14 mouse cellular contexts compared by ENCODE assay signal in the genomic region with DNA sequence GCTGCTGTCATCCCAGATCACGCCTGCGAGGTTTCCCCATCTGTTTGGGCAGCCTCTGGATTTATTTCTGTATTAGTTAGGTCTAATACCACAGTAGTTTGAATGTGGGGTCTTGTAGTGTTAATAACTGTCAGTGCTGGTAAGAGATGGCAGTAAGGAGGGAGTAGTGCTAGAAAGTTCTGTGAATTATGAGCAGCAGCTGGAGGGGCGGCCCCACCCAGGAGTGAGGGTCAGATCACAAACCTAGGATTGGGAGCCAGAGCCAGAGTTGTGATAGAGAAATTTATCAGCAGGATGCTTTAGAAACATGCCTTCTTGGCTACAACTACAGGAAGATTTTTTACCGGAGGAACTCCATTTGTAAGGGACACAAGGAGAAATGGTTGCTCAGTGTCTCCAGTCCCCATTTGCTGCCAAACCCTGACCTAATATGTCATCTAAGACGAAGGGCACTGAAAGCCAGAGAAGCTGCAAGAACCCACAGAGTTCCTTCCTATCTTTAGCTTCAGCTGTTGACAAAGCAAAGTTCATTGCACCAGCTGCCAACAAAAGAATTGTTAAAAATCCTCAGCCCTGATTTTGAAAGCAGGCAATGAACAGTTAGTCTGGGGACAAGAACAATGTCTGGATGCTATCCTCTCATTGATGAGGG. TPM values are rescaled to one million over a fixed set of nuclear protein-coding genes. Genes with fewer than 3 reads are reported as not detected.
A peak's percentile ranks its signal among the peaks of the same experiment; 100 is the strongest.
DNase-seq lines count a peak whose midpoint lies in the region; ATAC-seq and TF ChIP-seq lines count a peak whose summit lies in the region.
"Had no signal": no experiment of that assay in that cellular context is flagged by ENCODE, and none has a peak within 500 bp of the region (broad histone marks: within the 10 kb centered on the region; RNA-seq: fewer than 3 reads in every experiment).

No protein-coding gene starts in this region.

- H3K27me3 ChIP-seq in intestine, embryonic 14.5 days (replicated peaks; ENCODE audit: control insufficient read depth, insufficient read depth, low read length): no peaks in the 10 kb centered on the region
- no peaks in the 10 kb centered on the region for H3K27me3 ChIP-seq in intestine, postnatal 0 days (replicated peaks; ENCODE audit: control insufficient read depth, insufficient read depth, low read length)
- no peaks in the 10 kb centered on the region for H3K27me3 ChIP-seq in heart, embryonic 13.5 days (replicated peaks)
- no peaks in the 10 kb centered on the region for H3K27me3 ChIP-seq in limb, embryonic 14.5 days (ENCODE audit: control insufficient read depth, insufficient read depth, low read length)
- H3K27me3 ChIP-seq: hindbrain, embryonic 12.5 days; limb, embryonic 12.5 days had no signal

- no peak for TF ChIP-seq CTCF in intestine, postnatal 0 days (IDR thresholded peaks at IDR 0.05; ENCODE audit: low read depth)

- no peaks in the 10 kb centered on the region for H3K9me3 ChIP-seq in intestine, embryonic 14.5 days (ENCODE audit: control insufficient read depth, low read length)
- no peaks in the 10 kb centered on the region for H3K9me3 ChIP-seq in intestine, postnatal 0 days (ENCODE audit: control insufficient read depth)
- peaks cover 4% of the 10 kb centered on the region; the same call in 1 of the 2 replicates for H3K9me3 ChIP-seq in heart, embryonic 13.5 days
- H3K9me3 ChIP-seq in limb, embryonic 14.5 days (ENCODE audit: control insufficient read depth, low read length): no peaks in the 10 kb centered on the region
- H3K9me3 ChIP-seq: hindbrain, embryonic 12.5 days; limb, embryonic 12.5 days had no signal

- no peak overlapping the region for H3K4me3 ChIP-seq in intestine, embryonic 14.5 days (ENCODE audit: low read depth, low read length)
- no peak overlapping the region for H3K4me3 ChIP-seq in intestine, postnatal 0 days (ENCODE audit: low read depth, low read length)
- no peak overlapping the region for H3K4me3 ChIP-seq in heart, embryonic 13.5 days
- no peak overlapping the region for H3K4me3 ChIP-seq in limb, embryonic 14.5 days (replicated peaks; ENCODE audit: low read length)
- H3K4me3 ChIP-seq: erythroblast, embryonic 14.5 days; hindbrain, embryonic 12.5 days; limb, embryonic 12.5 days had no signal

- 52% methylated on average over 5 of the region's 5 CpGs for WGBS in intestine, embryonic 14.5 days
- WGBS in intestine, postnatal 0 days: 53% methylated on average over 5 of the region's 5 CpGs
- WGBS in heart, embryonic 13.5 days: 59% methylated on average over 5 of the region's 5 CpGs
- 72% methylated on average over 5 of the region's 5 CpGs for WGBS in limb, embryonic 14.5 days

- DNase-seq in intestine, embryonic 14.5 days (ENCODE audit: low spot score): no peak
- DNase-seq in limb, embryonic 14.5 days (ENCODE audit: low spot score): no peak
- no peak for DNase-seq in adrenal gland, postnatal 14 days
- no peak for DNase-seq in left cerebral cortex, postnatal 36 days (ENCODE audit: low spot score in 2 of 2)
- DNase-seq: cerebellum, postnatal 10 days; layer of hippocampus, adult 9-11 months; thymus, postnatal 14 days had no signal

- no peak for TF ChIP-seq POLR2A in limb, embryonic 14.5 days (IDR thresholded peaks at IDR 0.05; ENCODE audit: borderline replicate concordance, extremely low read depth, insufficient read depth, insufficient read length)

- no peaks in the 10 kb centered on the region for H3K36me3 ChIP-seq in intestine, embryonic 14.5 days (ENCODE audit: control insufficient read depth, insufficient read depth, low read length)
- H3K36me3 ChIP-seq in intestine, postnatal 0 days (ENCODE audit: control insufficient read depth, insufficient read depth): no peaks in the 10 kb centered on the region
- no peaks in the 10 kb centered on the region for H3K36me3 ChIP-seq in heart, embryonic 13.5 days
- no peaks in the 10 kb centered on the region for H3K36me3 ChIP-seq in limb, embryonic 14.5 days (ENCODE audit: control insufficient read depth, insufficient read depth, low read length)
- H3K36me3 ChIP-seq: hindbrain, embryonic 12.5 days; limb, embryonic 12.5 days had no signal

- H3K4me2 ChIP-seq in intestine, embryonic 14.5 days (ENCODE audit: low read length): no peak overlapping the region
- H3K4me2 ChIP-seq in intestine, postnatal 0 days (replicated peaks; ENCODE audit: low read depth): no peak overlapping the region
- no peak overlapping the region for H3K4me2 ChIP-seq in heart, embryonic 13.5 days
- no peak overlapping the region for H3K4me2 ChIP-seq in limb, embryonic 14.5 days (replicated peaks; ENCODE audit: low read depth, low read length, severe bottlenecking)
- H3K4me2 ChIP-seq: hindbrain, embryonic 12.5 days; limb, embryonic 12.5 days had no signal

- peak overlapping the region; percentile 34 for H3K27ac ChIP-seq in intestine, embryonic 14.5 days (ENCODE audit: low read depth)
- no peak overlapping the region for H3K27ac ChIP-seq in intestine, postnatal 0 days (ENCODE audit: low read depth, low read length)
- H3K27ac ChIP-seq in heart, embryonic 13.5 days (replicated peaks): 0 out of 2 replicates have a peak overlapping the region, but pooled peaks have one; percentile 2
- no peak overlapping the region for H3K27ac ChIP-seq in limb, embryonic 14.5 days (replicated peaks; ENCODE audit: low read depth, low read length)
- H3K27ac ChIP-seq: hindbrain, embryonic 12.5 days; limb, embryonic 12.5 days had no signal

- intact Hi-C loops in left cerebral cortex, postnatal 36 days (cut with DNase I): no loop called here

- no peak for ATAC-seq in intestine, embryonic 14.5 days (replicated peaks; ENCODE audit: low FRiP score, low TSS enrichment, low read depth)
- no peak for ATAC-seq in intestine, postnatal 0 days
- peak; percentile 3 for ATAC-seq in CD4-positive, CD25-positive, alpha-beta regulatory T cell, adult 4 months
- ATAC-seq in heart, embryonic 13.5 days (ENCODE audit: extremely low read depth, insufficient number of reproducible peaks, low FRiP score, low TSS enrichment): no peak
- ATAC-seq in limb, embryonic 14.5 days (ENCODE audit: low FRiP score, low read depth): peak; percentile 47; the same call in 1 of the 2 replicates

- H3K9ac ChIP-seq in intestine, embryonic 14.5 days (ENCODE audit: low read length): no peak overlapping the region
- H3K9ac ChIP-seq in intestine, postnatal 0 days (ENCODE audit: low read depth, low read length): no peak overlapping the region
- no peak overlapping the region for H3K9ac ChIP-seq in heart, embryonic 13.5 days
- H3K9ac ChIP-seq in limb, embryonic 14.5 days (ENCODE audit: low read depth, low read length, severe bottlenecking): no peak overlapping the region
- H3K9ac ChIP-seq: hindbrain, embryonic 12.5 days; limb, embryonic 12.5 days had no signal

- peaks cover 10% of the 10 kb centered on the region; the same call in 1 of the 2 replicates for H3K4me1 ChIP-seq in intestine, embryonic 14.5 days (replicated peaks; ENCODE audit: control insufficient read depth, insufficient read depth, low read length)
- peaks cover 9% of the 10 kb centered on the region; the same call in 1 of the 2 replicates for H3K4me1 ChIP-seq in intestine, postnatal 0 days (replicated peaks; ENCODE audit: control insufficient read depth, insufficient read depth, low read length)
- peaks cover 16% of the 10 kb centered on the region for H3K4me1 ChIP-seq in heart, embryonic 13.5 days
- H3K4me1 ChIP-seq in limb, embryonic 14.5 days (ENCODE audit: control insufficient read depth, insufficient read depth, low read length): no peaks in the 10 kb centered on the region
- H3K4me1 ChIP-seq: hindbrain, embryonic 12.5 days; limb, embryonic 12.5 days had no signal

RNA-seq across cellular contexts. Expression of a gene that starts 10.5 kb away (rescaled TPM):
- not detected in 2 replicates for polyA plus RNA-seq in intestine, embryonic 14.5 days (2014; fragmentation: Nextera tagmentation; extraction: Ambion mirVana)
- not detected in 2 replicates for polyA plus RNA-seq in intestine, postnatal 0 days (2015; fragmentation: Nextera tagmentation; extraction: Ambion mirVana)
- polyA plus RNA-seq in CD4-positive, CD25-positive, alpha-beta regulatory T cell, adult 4 months (2017; shearing (Covaris generic)): not detected
- polyA plus RNA-seq in heart, embryonic 13.5 days (2015; fragmentation: Nextera tagmentation; extraction: Ambion mirVana): not detected in 2 replicates
- not detected in 2 replicates for polyA plus RNA-seq in limb, embryonic 14.5 days (2012; rRNA removed)
- not detected in 2 replicates for polyA plus RNA-seq in limb, embryonic 14.5 days (2014; fragmentation: Nextera tagmentation; extraction: Ambion mirVana)
- not detected in 2 replicates for total RNA-seq in adrenal gland, postnatal 14 days (2021)
- not detected for total RNA-seq in left cerebral cortex, postnatal 36 days (2021)
- polyA plus RNA-seq: erythroblast, embryonic 14.5 days; frontal cortex, adult 2 months; hindbrain, embryonic 12.5 days; limb, embryonic 12.5 days had no signal

RNA-seq across cellular contexts. Expression of a gene that starts 27.6 kb away (rescaled TPM):
- not detected in 2 replicates for polyA plus RNA-seq in intestine, embryonic 14.5 days (2014; fragmentation: Nextera tagmentation; extraction: Ambion mirVana)
- not detected in 2 replicates for polyA plus RNA-seq in intestine, postnatal 0 days (2015; fragmentation: Nextera tagmentation; extraction: Ambion mirVana)
- polyA plus RNA-seq in CD4-positive, CD25-positive, alpha-beta regulatory T cell, adult 4 months (2017; shearing (Covaris generic)): not detected
- not detected in 2 replicates for polyA plus RNA-seq in heart, embryonic 13.5 days (2015; fragmentation: Nextera tagmentation; extraction: Ambion mirVana)
- polyA plus RNA-seq in limb, embryonic 14.5 days (2012; rRNA removed): not detected in 2 replicates
- polyA plus RNA-seq in limb, embryonic 14.5 days (2014; fragmentation: Nextera tagmentation; extraction: Ambion mirVana): not detected in 2 replicates
- total RNA-seq in adrenal gland, postnatal 14 days (2021): not detected in 2 replicates
- not detected for total RNA-seq in left cerebral cortex, postnatal 36 days (2021)
- polyA plus RNA-seq: erythroblast, embryonic 14.5 days; frontal cortex, adult 2 months; hindbrain, embryonic 12.5 days; limb, embryonic 12.5 days had no signal

RNA-seq across cellular contexts. Expression of a gene that starts 36.0 kb away (rescaled TPM):
- 11.3 and 11.9 TPM in 2 replicates for polyA plus RNA-seq in intestine, embryonic 14.5 days (2014; fragmentation: Nextera tagmentation; extraction: Ambion mirVana)
- 15.5 and 18.7 TPM in 2 replicates for polyA plus RNA-seq in intestine, postnatal 0 days (2015; fragmentation: Nextera tagmentation; extraction: Ambion mirVana)
- 10 to 100 TPM; 20.8 to 32.9 TPM for polyA plus RNA-seq in CD4-positive, CD25-positive, alpha-beta regulatory T cell, adult 4 months (2017; shearing (Covaris generic))
- 4.0 and 4.1 TPM in 2 replicates for polyA plus RNA-seq in heart, embryonic 13.5 days (2015; fragmentation: Nextera tagmentation; extraction: Ambion mirVana)
- 7.1 and 9.6 TPM in 2 replicates for polyA plus RNA-seq in limb, embryonic 14.5 days (2012; rRNA removed)
- 6.6 and 7.7 TPM in 2 replicates for polyA plus RNA-seq in limb, embryonic 14.5 days (2014; fragmentation: Nextera tagmentation; extraction: Ambion mirVana)
- 12.3 and 13.0 TPM in 2 replicates for total RNA-seq in adrenal gland, postnatal 14 days (2021)
- 10 to 100 TPM; 14.0 to 14.6 TPM for total RNA-seq in left cerebral cortex, postnatal 36 days (2021)

RNA-seq across cellular contexts. Expression of a gene that starts 50.0 kb away (rescaled TPM):
- 264 and 277 TPM in 2 replicates for polyA plus RNA-seq in intestine, embryonic 14.5 days (2014; fragmentation: Nextera tagmentation; extraction: Ambion mirVana)
- polyA plus RNA-seq in intestine, postnatal 0 days (2015; fragmentation: Nextera tagmentation; extraction: Ambion mirVana): 345 and 364 TPM in 2 replicates
- polyA plus RNA-seq in CD4-positive, CD25-positive, alpha-beta regulatory T cell, adult 4 months (2017; shearing (Covaris generic)): 100 to 1,000 TPM; 198 to 222 TPM
- polyA plus RNA-seq in heart, embryonic 13.5 days (2015; fragmentation: Nextera tagmentation; extraction: Ambion mirVana): 188 and 212 TPM in 2 replicates
- 105 and 138 TPM in 2 replicates for polyA plus RNA-seq in limb, embryonic 14.5 days (2012; rRNA removed)
- 289 and 304 TPM in 2 replicates for polyA plus RNA-seq in limb, embryonic 14.5 days (2014; fragmentation: Nextera tagmentation; extraction: Ambion mirVana)
- total RNA-seq in adrenal gland, postnatal 14 days (2021): 132 and 135 TPM in 2 replicates
- total RNA-seq in left cerebral cortex, postnatal 36 days (2021): 100 to 1,000 TPM; 133 to 150 TPM

Comparison
In these comparisons a context has a peak if more than half of its experiments do, and no peak if none do; other contexts are left out.
1. H3K27ac ChIP-seq: peak in intestine, embryonic 14.5 days (single experiment) and heart, embryonic 13.5 days (single experiment); none in intestine, postnatal 0 days (single experiment) and limb, embryonic 14.5 days (single experiment).
2. ATAC-seq: peak in CD4-positive, CD25-positive, alpha-beta regulatory T cell, adult 4 months (single experiment) and limb, embryonic 14.5 days (single experiment); none in intestine, embryonic 14.5 days (single experiment), intestine, postnatal 0 days (single experiment) and heart, embryonic 13.5 days (single experiment).